Mouse (Mus musculus): Measurements from ENCODE around the gene Ceacam10.
"Not testable (repeated sequence)": the region's sequence is repeated elsewhere in the genome, so short reads cannot be mapped to it uniquely, and the experiment has no call there.

Ceacam10 gene

DNA sequence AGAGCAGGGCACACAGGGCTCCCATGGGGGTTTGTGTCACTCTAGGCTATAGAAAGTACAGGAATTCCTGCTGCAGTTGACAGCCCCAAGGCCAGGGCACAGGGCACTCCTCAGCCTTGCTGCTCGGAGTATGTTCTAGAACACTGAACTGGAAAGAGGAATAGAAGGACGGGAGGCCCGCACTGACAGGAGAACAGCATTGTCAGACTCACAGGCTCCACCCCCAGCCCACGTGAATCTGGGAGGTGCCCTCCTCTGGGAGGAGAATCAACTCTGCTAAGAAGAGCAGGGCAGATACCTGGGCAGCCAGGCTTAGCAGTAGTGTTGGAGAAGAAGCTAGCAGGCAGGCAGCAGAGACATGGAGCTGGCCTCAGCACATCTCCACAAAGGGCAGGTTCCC is at the start of gene Ceacam10:
Gene Ceacam10, plus strand, starts transcription at position 289 of the 400 bp plus-strand sequence.
- DNase-seq = not testable (repeated sequence)

DNA sequence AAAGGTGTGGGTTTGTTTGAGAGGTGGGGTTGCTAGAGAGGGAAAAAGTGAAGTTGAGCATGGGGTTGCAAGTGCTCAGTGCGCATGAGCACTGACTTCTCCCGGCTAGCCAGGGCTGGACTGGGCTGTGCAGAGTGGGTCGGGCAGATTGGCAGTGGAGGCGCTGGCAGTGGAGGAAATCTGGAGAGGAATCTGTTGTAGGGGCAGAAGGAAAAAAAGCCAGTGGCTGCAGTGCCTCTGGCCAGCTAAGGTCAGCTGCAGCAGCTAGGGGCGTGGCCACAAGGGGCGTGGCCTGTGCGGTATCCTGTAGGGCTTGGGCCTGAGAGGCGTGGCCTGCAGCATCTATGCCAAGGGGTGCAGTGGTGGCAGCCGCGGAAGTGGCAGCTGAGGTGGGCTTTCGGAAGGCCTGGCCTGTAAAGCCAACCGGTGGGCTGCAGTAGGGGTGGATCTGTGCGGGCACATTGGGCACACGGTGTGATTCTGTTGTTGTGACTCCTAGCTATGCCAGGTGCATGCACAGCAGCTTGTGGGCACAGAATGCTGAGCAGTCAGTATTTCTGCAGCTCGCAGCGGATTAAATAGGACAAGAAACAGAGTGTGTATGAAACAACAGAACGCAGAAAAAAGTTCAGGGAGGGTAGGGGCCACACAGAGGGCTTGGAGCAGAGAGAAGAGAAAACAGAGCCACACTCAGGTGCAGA is 40.9 kb upstream of the Ceacam10 start:
- DNase-seq = peak; percentile 16

DNA sequence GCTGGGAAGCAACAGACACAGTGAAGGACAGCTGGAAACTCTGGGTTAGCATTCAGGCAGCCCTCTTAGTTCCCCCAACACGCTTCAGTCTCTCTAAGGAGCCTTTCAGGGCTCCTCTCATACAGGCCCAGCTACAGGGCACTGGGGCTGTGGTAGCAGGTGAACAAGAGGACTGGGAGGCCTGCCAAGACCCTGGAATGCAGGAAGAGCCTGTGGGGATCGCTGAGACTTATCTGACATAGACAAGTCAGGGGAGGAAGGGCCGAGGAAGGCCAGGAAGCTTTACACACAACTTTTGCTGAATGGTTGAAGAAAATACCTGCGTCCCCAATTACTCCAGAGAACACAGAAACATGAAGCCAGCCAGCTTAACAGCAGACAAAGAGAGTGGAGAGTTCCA is 26.3 kb upstream of the Ceacam10 start:
- DNase-seq = no peak

DNA sequence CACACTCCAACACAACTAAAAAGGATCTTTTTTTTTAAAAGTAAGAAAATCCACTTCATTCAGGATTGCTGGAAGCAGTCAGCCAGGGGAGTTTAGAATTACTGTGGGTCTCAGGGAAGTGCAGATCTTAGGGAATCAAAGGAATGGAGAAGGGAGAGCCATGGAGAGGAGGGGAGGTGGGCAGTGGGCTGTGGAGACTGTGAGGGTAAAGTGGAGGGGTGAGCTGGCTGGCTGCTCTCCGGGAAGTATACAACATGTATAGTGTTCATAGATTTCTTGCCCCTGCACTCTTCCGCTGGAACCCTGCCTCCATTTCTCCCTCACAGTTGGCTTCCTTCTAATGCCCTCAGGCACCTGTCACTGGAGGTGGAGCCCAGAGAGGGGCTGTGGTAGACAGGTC is 25.4 kb upstream of the Ceacam10 start:
- DNase-seq = no peak

DNA sequence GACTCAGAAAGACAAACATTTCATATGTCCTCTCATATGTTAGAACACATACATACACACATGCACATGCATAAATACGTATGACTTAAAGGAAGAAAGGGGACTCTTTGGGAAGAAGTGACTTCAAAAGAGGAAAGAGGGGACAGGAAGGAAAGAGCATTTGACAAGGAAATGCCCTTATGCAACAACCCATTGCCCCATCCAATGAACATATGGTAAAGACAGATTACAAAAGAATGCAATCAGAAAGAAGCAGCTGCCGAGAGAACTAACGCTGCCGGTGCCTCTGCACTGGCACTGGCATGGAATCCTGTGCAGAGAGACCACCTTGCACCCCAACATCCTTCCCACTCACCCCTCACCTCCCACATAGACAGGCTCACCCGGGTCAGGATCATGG is 23.5 kb upstream of the Ceacam10 start:
- no peak for DNase-seq

DNA sequence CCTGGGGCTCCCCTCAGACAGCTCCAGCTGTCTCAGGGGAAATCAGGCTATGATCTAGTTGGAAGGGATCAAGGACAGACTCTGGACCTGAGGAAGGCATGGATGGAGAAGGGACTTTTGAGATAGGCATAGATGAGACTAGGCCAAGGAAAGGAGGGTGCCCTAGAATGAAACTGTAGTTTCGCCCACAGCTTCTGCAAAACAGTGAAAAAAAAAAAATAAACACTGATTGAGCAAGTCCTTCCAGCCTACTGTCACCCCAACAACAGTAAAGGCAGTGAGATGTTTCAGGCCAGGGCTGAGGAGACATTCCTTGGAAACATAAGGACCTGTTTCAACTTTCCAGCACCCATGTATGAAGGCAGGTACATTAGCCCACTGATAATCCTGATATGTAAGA is 18.5 kb upstream of the Ceacam10 start:
- no peak for DNase-seq

DNA sequence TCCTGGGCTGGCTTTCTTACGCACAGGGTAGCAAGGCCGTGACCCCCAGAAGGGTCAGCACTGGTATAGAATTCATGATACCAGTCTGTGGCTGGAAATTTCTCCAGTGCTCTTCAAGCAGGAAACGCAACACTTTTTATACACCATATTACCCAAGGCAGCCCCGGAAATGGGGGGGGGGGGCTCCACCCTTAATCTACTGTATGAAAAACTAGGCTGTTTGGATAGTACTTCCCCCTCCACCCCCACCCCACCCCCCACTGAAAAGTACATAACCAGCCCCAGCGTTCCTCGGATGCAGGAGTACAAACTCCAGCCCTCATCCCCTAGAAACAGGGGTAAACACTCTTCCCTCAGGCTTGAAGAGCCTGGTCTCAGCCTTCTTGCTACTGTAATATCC is 16.8 kb upstream of the Ceacam10 start, which contains the start of gene Cd177:
Gene Cd177, minus strand, starts transcription at position 101 of the 400 bp plus-strand sequence.
- DNase-seq = no peak

DNA sequence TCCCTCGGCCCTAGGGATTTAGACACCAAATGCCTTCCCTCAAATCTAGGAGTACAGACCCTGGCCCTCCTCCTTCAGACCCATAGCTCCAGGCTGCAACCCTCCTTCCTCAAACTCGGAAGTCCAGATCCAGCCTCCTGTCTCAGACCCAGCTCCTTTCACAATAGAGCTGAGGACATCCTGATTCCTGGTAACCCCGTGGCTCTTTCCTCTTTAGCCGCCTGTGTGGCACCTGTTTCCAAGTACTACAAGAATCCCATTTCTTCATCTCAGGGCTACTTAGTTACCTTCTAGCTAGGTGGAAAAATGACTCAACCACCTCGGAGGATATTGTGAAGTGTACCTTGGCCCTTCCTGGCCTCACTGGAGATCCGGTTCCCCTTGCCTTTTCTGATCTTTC is 15.8 kb upstream of the Ceacam10 start:
- DNase-seq = no peak

DNA sequence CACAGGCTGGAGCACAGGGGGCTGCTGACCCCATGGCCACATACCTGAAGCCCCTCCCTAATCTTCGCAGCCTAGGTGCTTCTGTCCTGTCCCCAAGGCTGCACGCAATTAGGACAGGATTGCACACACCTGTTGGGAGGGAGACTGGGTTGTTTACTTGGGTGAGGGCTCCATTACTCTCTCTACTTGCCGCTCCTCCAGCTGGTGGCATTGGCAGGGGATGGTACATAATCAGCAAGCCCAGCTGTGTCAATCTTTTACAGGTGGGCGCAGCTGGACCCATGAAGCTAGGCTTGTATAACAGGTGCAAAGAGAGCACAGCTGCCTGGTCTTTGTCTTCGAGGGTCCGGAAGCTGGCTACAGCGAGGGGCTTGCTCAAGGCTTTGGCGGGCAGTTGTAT is 14.4 kb upstream of the Ceacam10 start:
- DNase-seq = no peak

DNA sequence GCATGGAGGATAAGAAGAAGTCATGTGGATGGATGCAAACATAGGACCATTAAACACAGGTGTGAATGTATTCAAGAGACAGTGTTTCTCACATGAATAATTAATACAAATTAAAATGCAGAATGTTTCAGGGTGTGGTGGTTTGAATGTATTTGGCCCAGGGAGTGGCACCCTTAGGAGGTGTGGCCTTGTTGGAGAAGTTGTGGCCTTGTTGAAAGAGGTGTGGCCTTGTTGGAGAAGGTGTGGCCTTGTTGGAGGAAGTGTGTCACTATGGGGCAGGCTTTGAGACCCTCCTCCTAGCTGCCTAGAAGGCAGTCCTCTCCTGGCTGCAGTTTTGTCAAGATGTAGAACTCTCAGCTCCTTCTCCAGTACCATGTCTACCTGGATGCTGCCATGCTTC is 5.6 kb upstream of the Ceacam10 start:
- DNase-seq = no peak

DNA sequence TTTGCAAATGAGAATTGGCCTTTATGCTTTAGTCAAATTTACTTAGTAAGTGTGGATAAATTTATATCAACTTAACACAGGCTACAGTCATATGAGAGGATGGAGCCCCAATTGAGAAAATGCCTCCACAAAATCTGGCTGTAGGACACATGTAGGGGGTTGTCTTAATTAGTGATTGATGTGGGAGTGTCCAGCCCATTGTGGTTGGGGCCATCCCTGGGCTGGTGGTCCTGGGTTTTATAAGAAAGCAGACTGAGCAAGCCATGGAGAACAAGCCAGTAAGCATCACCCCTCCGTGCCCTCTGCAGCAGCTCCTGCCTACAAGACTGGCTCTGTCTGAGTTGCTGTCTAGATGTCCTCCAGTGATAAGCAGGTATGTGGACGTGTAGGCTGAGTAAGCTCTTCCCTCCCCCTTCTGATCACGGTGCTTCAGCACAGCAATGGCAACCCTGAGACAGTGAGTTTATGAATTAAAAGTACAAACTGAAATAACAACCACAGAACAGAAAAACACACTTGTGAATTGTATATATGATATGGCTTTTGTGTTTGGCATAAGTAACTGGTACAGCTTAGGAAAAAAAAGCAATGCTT is 3.0 kb upstream of the Ceacam10 start:
- DNase-seq = no peak

DNA sequence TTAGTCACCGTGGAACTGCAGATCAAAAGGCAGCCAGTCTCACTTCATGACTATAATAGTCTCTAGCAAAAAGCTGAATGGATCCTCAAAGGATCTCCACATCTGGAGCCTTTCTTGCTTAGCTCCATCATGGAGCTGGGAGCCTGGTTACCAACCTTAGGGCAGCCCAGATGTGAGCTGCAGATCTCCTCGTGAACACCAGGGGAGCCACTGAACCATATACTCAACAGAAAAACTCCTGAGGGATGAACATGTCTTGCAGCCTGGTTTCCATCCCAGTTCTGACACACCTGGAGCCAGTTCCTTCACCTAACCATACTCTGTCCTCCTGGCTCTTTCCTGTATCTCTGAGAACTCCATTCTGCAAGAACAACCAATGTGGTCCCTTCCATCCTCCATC is 861 bp upstream of the Ceacam10 start:
- no peak for DNase-seq

DNA sequence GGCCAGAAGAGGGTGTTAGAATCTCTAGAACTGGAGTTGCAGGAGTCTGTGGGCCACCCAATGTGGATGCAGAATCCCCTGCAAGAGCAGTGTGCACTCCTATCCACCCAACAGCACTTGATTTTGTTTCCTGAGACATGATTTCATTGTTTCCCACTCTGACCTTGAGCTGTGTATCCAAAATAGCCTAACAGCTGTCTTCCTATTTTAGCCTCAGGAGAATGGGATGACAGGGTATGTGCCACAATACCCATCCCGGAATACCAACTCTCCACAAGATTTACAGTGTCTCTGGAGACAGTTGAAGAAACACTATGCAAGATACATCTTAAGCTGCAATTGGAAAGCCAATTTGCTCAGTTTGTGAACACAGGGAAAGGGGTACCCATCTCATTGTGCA is 20.9 kb downstream of the Ceacam10 start:
- DNase-seq = no peak

DNA sequence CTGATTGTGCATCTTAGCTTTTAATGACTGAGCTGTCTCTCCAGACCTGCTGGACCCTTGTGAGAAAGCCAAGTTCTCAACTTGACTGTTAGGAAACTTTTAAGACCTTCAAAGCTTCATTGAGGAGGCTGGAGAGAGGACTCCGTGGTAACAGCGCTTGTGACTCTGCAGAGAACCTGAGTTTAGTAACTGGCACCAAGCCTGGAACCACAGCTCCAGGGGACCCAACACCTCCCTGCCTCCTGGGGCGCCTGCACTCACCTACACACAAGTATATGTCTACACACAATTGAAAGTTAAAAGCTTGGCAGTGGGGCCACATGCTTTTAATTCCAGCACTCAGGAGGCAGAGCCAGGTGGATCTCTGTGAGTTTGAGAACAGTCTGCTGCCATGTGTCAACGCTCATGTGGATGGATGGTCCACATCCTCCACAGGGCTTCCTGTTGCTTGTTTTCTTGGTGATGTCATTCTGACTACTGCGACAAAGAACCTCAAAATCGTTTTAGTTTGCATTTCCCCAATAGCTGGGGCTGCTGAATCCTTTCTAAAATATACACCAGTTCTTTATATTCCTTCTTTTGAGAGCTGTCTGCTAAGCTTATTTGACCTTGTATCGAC is 25.3 kb downstream of the Ceacam10 start:
- no peak for DNase-seq

DNA sequence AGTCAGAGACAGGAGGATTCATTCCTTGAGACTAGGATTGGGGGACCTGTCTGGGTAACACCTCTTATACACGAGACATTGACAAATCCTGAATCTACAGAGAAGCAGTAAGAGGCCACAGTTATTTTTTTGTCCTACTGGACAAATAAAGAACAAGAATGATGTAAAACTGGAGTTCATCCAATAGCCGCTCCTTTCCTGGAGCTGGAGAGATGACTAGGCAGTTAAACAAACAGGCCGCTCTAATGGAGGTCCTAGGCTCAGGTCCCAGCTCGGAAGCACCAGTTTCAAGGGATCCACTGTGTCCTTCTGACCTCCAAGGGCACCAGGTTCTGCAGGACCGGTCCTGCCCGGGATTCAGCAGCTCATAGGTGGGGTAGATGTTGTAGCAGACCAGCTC is 27.8 kb downstream of the Ceacam10 start:
- no peak for DNase-seq

DNA sequence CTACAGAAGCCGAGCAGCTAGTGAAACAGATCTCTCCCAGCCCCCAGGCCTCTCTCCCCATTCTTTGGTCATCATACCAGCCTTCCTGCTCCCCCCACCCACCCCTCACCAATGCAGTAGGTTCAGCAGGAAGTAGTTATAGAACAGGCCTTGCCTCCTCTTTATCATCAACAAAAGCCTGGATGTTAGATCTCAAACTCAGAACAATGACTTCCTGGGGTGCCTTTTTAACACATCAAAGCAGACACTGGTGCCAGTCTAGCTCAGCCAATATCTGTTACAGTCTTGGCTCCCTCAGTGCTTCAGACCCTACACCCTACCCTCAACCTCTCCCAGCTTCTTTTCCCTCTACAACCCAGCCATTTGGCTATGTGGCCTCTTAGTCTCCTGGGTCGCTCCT is 32.0 kb downstream of the Ceacam10 start:
- no peak for DNase-seq

DNA sequence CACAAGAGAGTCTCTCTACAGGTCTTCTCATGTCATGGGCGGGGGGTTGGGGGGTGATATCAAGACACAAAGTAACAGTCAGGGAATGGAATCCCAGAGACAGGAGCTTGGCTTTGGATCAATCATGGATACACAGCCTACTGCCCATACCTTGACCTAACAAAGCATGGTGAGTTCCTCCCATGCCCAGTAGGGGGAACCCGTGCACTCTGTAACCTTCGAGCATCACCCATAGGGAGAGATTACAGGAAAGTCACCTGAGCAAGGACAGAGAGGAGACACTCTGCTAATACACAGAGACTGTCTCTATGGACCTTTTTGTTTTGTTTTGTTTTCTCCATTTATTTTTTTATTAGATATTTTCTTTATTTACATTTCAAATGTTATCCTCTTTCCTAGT is 40.5 kb downstream of the Ceacam10 start:
- peak; percentile 85 for DNase-seq

DNA sequence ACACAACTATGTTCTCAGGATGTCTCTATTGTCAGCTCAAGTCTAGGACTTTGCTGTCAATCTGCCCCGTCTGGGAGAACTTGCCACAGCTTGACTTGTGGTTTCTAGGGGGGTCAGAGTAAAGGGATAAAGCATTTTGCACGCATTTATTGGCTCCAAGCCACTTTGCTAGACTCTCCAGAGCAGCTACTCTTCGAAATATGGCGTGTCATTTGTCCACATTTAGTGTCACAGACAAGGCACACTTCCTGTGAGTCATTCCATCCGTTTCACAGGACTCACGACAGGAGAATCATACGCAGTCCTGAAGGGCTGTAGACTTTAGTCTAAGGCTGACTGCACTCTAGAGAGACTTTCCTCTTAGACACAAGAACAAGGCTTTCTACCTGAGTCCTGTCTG is 47.4 kb downstream of the Ceacam10 start:
- DNase-seq = no peak

DNA sequence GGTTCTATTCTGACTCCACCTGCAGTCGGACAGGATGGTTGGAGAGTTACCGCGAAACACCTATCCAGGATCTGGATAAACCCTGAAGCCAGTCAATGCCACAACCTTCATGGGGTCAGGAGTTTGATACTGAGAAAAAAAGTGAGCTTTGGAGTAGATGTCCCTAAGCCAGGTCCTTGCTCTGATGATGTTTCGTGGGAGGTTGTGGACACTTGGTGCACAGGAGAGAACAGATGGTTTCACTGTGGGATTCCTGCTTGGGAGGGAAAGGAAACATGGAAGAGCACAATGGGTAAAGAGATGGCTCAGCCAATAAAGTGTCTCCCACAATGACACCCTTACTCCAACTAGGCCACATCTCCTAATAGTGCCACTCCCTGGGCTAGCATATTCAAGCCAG is 50.2 kb downstream of the Ceacam10 start:
- no peak for DNase-seq
